Mouse (Mus musculus) E14TG2a.4 (cell line): Measurements from ENCODE around the gene Ttc28.

ENCODE experiments used
- CTCF ChIP-seq: conservative IDR thresholded peaks from 2 replicates; pipeline ENCODE4 v1.5.1; 2014; ENCODE audit warnings: low read length
- NANOG ChIP-seq: IDR thresholded peaks from 2 replicates; pipeline ENCODE4 v1.6.1; 2014; ENCODE audit warnings: borderline replicate concordance, low read length, mixed read lengths
- POU5F1 ChIP-seq: IDR thresholded peaks from 2 replicates; pipeline ENCODE4 v1.6.1; 2014; ENCODE audit warnings: low read length, borderline replicate concordance

- TF ChIP-seq NANOG (no peak), CTCF (no peak), POU5F1 (no peak)
Observed at GRCm38 (mm10) chr5:111239223-111239622, 359.6 kb downstream of the Ttc28 start.
